ENCODE assay signal across 28 mouse cellular contexts in genomic region chr2:164371371-164371770, GRCm38 (mm10). TPM values are rescaled to one million over a fixed set of nuclear protein-coding genes. Genes with fewer than 3 reads are reported as not detected.
A peak's percentile ranks its signal among the peaks of the same experiment; 100 is the strongest.
DNase-seq lines count a peak whose midpoint lies in the region; TF ChIP-seq lines count a peak whose summit lies in the region.
"Had no signal": no experiment of that assay in that cellular context is flagged by ENCODE, and none has a peak within 500 bp of the region (broad histone marks: within the 10 kb centered on the region; RNA-seq: fewer than 3 reads in every experiment).

No protein-coding gene starts in this region.

- no peak for TF ChIP-seq POLR2A in embryonic fibroblast, embryonic 13.5 days (IDR thresholded peaks at IDR 0.05; ENCODE audit: low read depth, low read length)

- no peak overlapping the region for H3K4me3 ChIP-seq in embryonic fibroblast, embryonic 13.5 days (ENCODE audit: insufficient read depth, low read length)
- H3K4me3 ChIP-seq: embryonic facial prominence, embryonic 10.5 days; embryonic facial prominence, embryonic 12.5 days; erythroblast, embryonic 14.5 days; forebrain, embryonic 10.5 days; forebrain, embryonic 12.5 days had no signal

- H3K27ac ChIP-seq in embryonic fibroblast, embryonic 13.5 days (ENCODE audit: insufficient read depth, low read length): peak overlapping the region; percentile 69; the same call in 1 of the 2 replicates
- H3K27ac ChIP-seq: embryonic facial prominence, embryonic 10.5 days; embryonic facial prominence, embryonic 12.5 days; forebrain, embryonic 10.5 days; forebrain, embryonic 12.5 days had no signal

- no peak for TF ChIP-seq CTCF in embryonic fibroblast, embryonic 13.5 days (IDR thresholded peaks at IDR 0.05; ENCODE audit: borderline replicate concordance, insufficient read depth, low read length)

- peak; percentile 23 for DNase-seq in heart, adult 11 months
- no peak for DNase-seq in heart, postnatal 25 days (ENCODE audit: low spot score)
- DNase-seq in kidney, postnatal 36 days: no peak
- DNase-seq in ovary, adult 18-20 months (ENCODE audit: low spot score): no peak
- DNase-seq: adrenal gland, adult 8-10 months; adrenal gland, postnatal 14 days; adrenal gland, postnatal 36 days; cerebellum, adult 11-12 months; cerebellum, adult 2 months; cerebellum, adult 9-10 months; cerebellum, postnatal 10 days; cerebellum, postnatal 25 days had no signal

- intact Hi-C loops in heart, postnatal 25 days (cut with DNase I): no loop called here

- H3K4me1 ChIP-seq in embryonic fibroblast, embryonic 13.5 days (ENCODE audit: control insufficient read depth, insufficient read depth, low read length): peaks cover 2% of the 10 kb centered on the region; the same call in 1 of the 2 replicates
- H3K4me1 ChIP-seq: embryonic facial prominence, embryonic 10.5 days; embryonic facial prominence, embryonic 12.5 days; forebrain, embryonic 10.5 days; forebrain, embryonic 12.5 days had no signal

RNA-seq across cellular contexts. Expression of gene Slpi, which starts 17.5 kb away (rescaled TPM):
- total RNA-seq in heart, postnatal 25 days (2021): 1 to 10 TPM; 3.1 to 7.2 TPM
- 0.90 TPM in 1 of 2 replicates, not detected in the other for polyA plus RNA-seq in embryonic fibroblast, embryonic 13.5 days (2011; ENCODE audit: insufficient read length, low read depth, missing spikeins)
- total RNA-seq: ES-E14, MEL had no signal
- polyA plus RNA-seq: erythroblast, embryonic 14.5 days; forebrain, embryonic 14.5 days; forebrain, embryonic 16.5 days had no signal

RNA-seq across cellular contexts. Expression of gene Rbpjl, which starts 31.6 kb away (rescaled TPM):
- total RNA-seq in heart, postnatal 25 days (2021): not detected
- not detected in 2 replicates for polyA plus RNA-seq in embryonic fibroblast, embryonic 13.5 days (2011; ENCODE audit: insufficient read length, low read depth, missing spikeins)
- total RNA-seq: adrenal gland, adult 18-20 months; adrenal gland, adult 8-10 months; adrenal gland, postnatal 14 days; adrenal gland, postnatal 36 days; MEL had no signal
- polyA plus RNA-seq: activated CD4-positive, CD25-positive, alpha-beta regulatory T cell, adult 4 months; embryonic facial prominence, embryonic 10.5 days; erythroblast, embryonic 14.5 days; forebrain, embryonic 10.5 days; forebrain, embryonic 14.5 days had no signal

RNA-seq across cellular contexts. Expression of gene Matn4, which starts 33.6 kb away (rescaled TPM):
- total RNA-seq in heart, postnatal 25 days (2021): under 1 TPM; 0.42 to 0.52 TPM
- polyA plus RNA-seq in embryonic fibroblast, embryonic 13.5 days (2011; ENCODE audit: insufficient read length, low read depth, missing spikeins): 0.18 and 3.1 TPM in 2 replicates
- total RNA-seq: MEL had no signal
- polyA plus RNA-seq: erythroblast, embryonic 14.5 days; forebrain, embryonic 10.5 days had no signal

RNA-seq across cellular contexts. Expression of gene Svs5, which starts 38.8 kb away (rescaled TPM):
- not detected for total RNA-seq in heart, postnatal 25 days (2021)
- polyA plus RNA-seq in embryonic fibroblast, embryonic 13.5 days (2011; ENCODE audit: insufficient read length, low read depth, missing spikeins): not detected in 2 replicates
- total RNA-seq: ES-E14, MEL had no signal
- polyA plus RNA-seq: activated CD4-positive, CD25-positive, alpha-beta regulatory T cell, adult 4 months; C2C12; cortical plate, adult 2 months; embryonic facial prominence, embryonic 10.5 days; embryonic facial prominence, embryonic 12.5 days; embryonic facial prominence, embryonic 14.5 days; erythroblast, embryonic 14.5 days; forebrain, embryonic 10.5 days; forebrain, embryonic 12.5 days; forebrain, embryonic 14.5 days; forebrain, embryonic 16.5 days; Patski had no signal

RNA-seq across cellular contexts. Expression of gene Svs6, which starts 54.8 kb away (rescaled TPM):
- total RNA-seq in heart, postnatal 25 days (2021): not detected
- polyA plus RNA-seq in embryonic fibroblast, embryonic 13.5 days (2011; ENCODE audit: insufficient read length, low read depth, missing spikeins): not detected in 2 replicates
- total RNA-seq: adrenal gland, adult 18-20 months; adrenal gland, adult 8-10 months; adrenal gland, postnatal 14 days; adrenal gland, postnatal 36 days; ES-E14; MEL had no signal
- polyA plus RNA-seq: activated CD4-positive, CD25-positive, alpha-beta regulatory T cell, adult 4 months; C2C12; cerebellum, adult 2 months; cortical plate, adult 2 months; embryonic facial prominence, embryonic 10.5 days; embryonic facial prominence, embryonic 12.5 days; embryonic facial prominence, embryonic 14.5 days; erythroblast, embryonic 14.5 days; forebrain, embryonic 10.5 days; forebrain, embryonic 12.5 days; forebrain, embryonic 14.5 days; forebrain, embryonic 16.5 days; Patski had no signal
